Mouse (Mus musculus) liver, embryonic 11.5 days (tissue): Measurements from ENCODE around the gene Pola2. TPM values are rescaled to one million over a fixed set of nuclear protein-coding genes. Genes with fewer than 3 reads are reported as not detected.
A peak's percentile ranks its signal among the peaks of the same experiment; 100 is the strongest.

Experiments used
- ATAC-seq: fragments of 200-750 bp; cut with Nextera tagmentation; replicated peaks from 2 replicates; pipeline ENCODE4 v1.8.0; 2017; ENCODE audit warnings: moderate number of reproducible peaks, mild to moderate bottlenecking, moderate TSS enrichment, moderate library complexity; ENCODE audit not compliant: low FRiP score
- DNase-seq: peaks from one replicate; pipeline ENCODE4 v3.0.0-alpha.2; 2017; ENCODE audit warnings: low spot score
- H3K27ac ChIP-seq: fragments of 300-500 bp; sonication (generic); 2 replicates; pipeline ENCODE4 v1.5.1; 2014; ENCODE audit warnings: mild to moderate bottlenecking, low read depth, low read length, control low read depth
- H3K27me3 ChIP-seq: fragments of 300-500 bp; sonication (generic); replicated peaks from 2 replicates; pipeline ENCODE4 v1.6.1; 2014; ENCODE audit warnings: low read length, mixed read lengths; ENCODE audit not compliant: control insufficient read depth, insufficient read depth
- H3K36me3 ChIP-seq: fragments of 300-500 bp; sonication (generic); 2 replicates; pipeline ENCODE4 v1.6.1; 2014; ENCODE audit warnings: mild to moderate bottlenecking, low read length, moderate library complexity, mixed read lengths; ENCODE audit not compliant: control insufficient read depth, insufficient read depth
- H3K4me1 ChIP-seq: fragments of 300-500 bp; sonication (generic); replicated peaks from 2 replicates; pipeline ENCODE4 v1.6.1; 2014; ENCODE audit warnings: low read length, mixed read lengths; ENCODE audit not compliant: control insufficient read depth, insufficient read depth
- H3K4me2 ChIP-seq: fragments of 300-500 bp; sonication (generic); 2 replicates; pipeline ENCODE4 v1.6.1; 2014; ENCODE audit warnings: mild to moderate bottlenecking, control low read depth, moderate library complexity
- H3K4me3 ChIP-seq: fragments of 300-500 bp; sonication (generic); 2 replicates; pipeline ENCODE4 v1.5.1; 2014; ENCODE audit warnings: low read depth, low read length, control low read depth
- H3K9ac ChIP-seq: fragments of 300-500 bp; sonication (generic); 2 replicates; pipeline ENCODE4 v1.6.1; 2014; ENCODE audit warnings: low read depth, low read length, control low read depth
- H3K9me3 ChIP-seq: fragments of 300-500 bp; sonication (generic); 2 replicates; pipeline ENCODE4 v1.6.1; 2016; ENCODE audit warnings: low read length, inconsistent platforms, mixed read lengths; ENCODE audit not compliant: control insufficient read depth
- WGBS: fragments of 180-500 bp; shearing (Covaris S2); extraction: QIAGEN DNeasy Blood & Tissue Kit; methylation state at CpG from one replicate; pipeline ENCODE4 v1.1.7; 2014; 5-methylcytosine and 5-hydroxymethylcytosine counted together
- polyA plus RNA-seq: library from polyadenylated mRNA; unstranded; fragments of >200 nt; fragmentation: Nextera tagmentation; extraction: Ambion mirVana; gene quantifications from 2 replicates; pipeline ENCODE4 v1.2.1, GENCODE M21; 2014

The Pola2 gene
- polyA plus RNA-seq, 1 experiment from 2014 or later, result 131 TPM

- ATAC-seq (no peak), DNase-seq (no peak)
- H3K9ac ChIP-seq, result no peak overlapping the region
- 65% methylated on average over 8 of the region's 8 CpGs for WGBS
- no peaks in the 10 kb centered on the region for H3K9me3 ChIP-seq
- no peak overlapping the region for H3K27ac ChIP-seq
- H3K4me2 ChIP-seq, result no peak overlapping the region
- no peak overlapping the region for H3K4me3 ChIP-seq
- peaks cover 20% of the 10 kb centered on the region for H3K4me1 ChIP-seq
- H3K27me3 ChIP-seq, result no peaks in the 10 kb centered on the region; the same call in 1 of the 2 replicates
- H3K36me3 ChIP-seq, result no peaks in the 10 kb centered on the region
These were observed 36.5 kb downstream of the Pola2 start for GRCm38 (mm10) chr19:5927532-5927931.

- Histone ChIP-seq H3K4me2 (no peak overlapping the region), H3K9me3 (no peaks in the 10 kb centered on the region), H3K9ac (no peak overlapping the region), H3K27ac (no peak overlapping the region), H3K36me3 (no peaks in the 10 kb centered on the region), H3K27me3 (no peaks in the 10 kb centered on the region; the same call in 1 of the 2 replicates), H3K4me3 (no peak overlapping the region), H3K4me1 (peaks cover 25% of the 10 kb centered on the region)
- 75% methylated on average over 11 of the region's 11 CpGs for WGBS
- DNase-seq (no peak), ATAC-seq (no peak)
These were observed 37.0 kb downstream of the Pola2 start for GRCm38 (mm10) chr19:5927026-5927425.

DNA sequence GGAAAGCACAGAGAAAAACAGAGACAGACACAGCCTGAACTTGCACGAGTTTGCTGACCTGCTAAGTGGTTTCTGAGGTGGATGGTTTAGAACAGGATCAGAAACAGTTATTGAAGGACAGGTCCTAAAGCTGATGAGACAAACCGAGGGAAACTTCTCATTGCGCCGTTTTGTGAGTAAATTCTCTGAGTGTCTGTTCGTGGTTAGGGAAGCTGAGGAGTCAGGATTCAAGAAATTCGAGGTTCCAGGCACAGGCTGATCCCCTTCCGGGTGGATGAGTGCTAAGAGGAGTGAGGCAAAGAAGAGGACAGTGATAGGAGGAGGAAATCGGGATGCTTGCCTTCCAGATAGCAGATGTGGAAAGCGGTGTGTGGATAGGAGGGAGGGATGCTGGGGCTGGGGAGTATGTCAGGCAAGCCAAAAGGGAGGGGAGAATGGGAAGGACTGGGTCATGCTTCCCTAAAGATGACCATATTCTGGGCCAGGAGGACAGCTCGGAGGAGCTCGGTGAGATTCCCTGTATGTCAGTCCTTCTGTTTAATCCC lies 38.6 kb downstream of the Pola2 start:
- Histone ChIP-seq H3K27ac (no peak overlapping the region), H3K4me1 (peaks cover 36% of the 10 kb centered on the region), H3K9ac (0 out of 2 replicates have a peak overlapping the region, but pooled peaks have one; percentile 2), H3K4me3 (peak overlapping the region; percentile 59), H3K36me3 (no peaks in the 10 kb centered on the region), H3K27me3 (no peaks in the 10 kb centered on the region; the same call in 1 of the 2 replicates), H3K4me2 (peak overlapping the region; percentile 96), H3K9me3 (no peaks in the 10 kb centered on the region)
- 34% methylated on average over 11 of the region's 11 CpGs for WGBS
- no peak for ATAC-seq
- no peak for DNase-seq

DNA sequence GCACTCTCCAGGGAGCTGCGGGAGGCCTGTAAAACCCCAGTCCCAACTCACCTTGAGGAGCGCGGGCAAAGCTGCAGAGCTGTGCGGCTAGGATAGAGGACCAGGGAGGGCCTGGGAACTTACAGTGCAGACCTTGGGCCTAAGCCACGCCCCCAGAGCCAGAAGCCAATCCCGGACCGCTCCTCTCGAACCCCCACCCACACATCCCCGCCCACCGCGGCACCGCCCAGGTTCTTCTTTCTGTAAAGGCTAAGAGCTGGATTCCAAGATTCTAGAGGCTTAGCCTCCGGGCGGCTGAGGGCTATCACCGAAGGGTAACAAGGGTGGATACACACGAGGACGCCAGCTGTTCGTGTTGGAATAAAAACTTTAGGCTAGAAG lies 39.3 kb downstream of the Pola2 start, which contains the start of gene Cdc42ep2:
Cdc42ep2 (minus strand) TSS at position 104 of the 381 bp plus-strand sequence.
- Histone ChIP-seq H3K36me3 (no peaks in the 10 kb centered on the region), H3K9ac (peak within 1 kb of the TSS; percentile 64), H3K4me1 (peaks cover 36% of the 10 kb centered on the region), H3K4me2 (peak within 1 kb of the TSS; percentile 96), H3K4me3 (peak within 1 kb of the TSS; percentile 59), H3K27me3 (no peaks in the 10 kb centered on the region; the same call in 1 of the 2 replicates), H3K9me3 (no peaks in the 10 kb centered on the region), H3K27ac (peak within 1 kb of the TSS; percentile 54)
- DNase-seq (peak; percentile 94), ATAC-seq (peak; percentile 89)
- WGBS, result 0% methylated on average over 18 of the region's 18 CpGs

- Histone ChIP-seq H3K9me3 (no peaks in the 10 kb centered on the region), H3K4me1 (peaks cover 36% of the 10 kb centered on the region), H3K27ac (peak overlapping the region; percentile 54), H3K4me2 (peak overlapping the region; percentile 96), H3K9ac (peak overlapping the region; percentile 64), H3K27me3 (no peaks in the 10 kb centered on the region; the same call in 1 of the 2 replicates), H3K4me3 (peak overlapping the region; percentile 59), H3K36me3 (no peaks in the 10 kb centered on the region)
- under 1% methylated on average over 38 of the region's 38 CpGs for WGBS
- ATAC-seq (peak; percentile 54), DNase-seq (peak; percentile 95)
These were observed 39.9 kb downstream of the Pola2 start for GRCm38 (mm10) chr19:5923990-5924712.

DNA sequence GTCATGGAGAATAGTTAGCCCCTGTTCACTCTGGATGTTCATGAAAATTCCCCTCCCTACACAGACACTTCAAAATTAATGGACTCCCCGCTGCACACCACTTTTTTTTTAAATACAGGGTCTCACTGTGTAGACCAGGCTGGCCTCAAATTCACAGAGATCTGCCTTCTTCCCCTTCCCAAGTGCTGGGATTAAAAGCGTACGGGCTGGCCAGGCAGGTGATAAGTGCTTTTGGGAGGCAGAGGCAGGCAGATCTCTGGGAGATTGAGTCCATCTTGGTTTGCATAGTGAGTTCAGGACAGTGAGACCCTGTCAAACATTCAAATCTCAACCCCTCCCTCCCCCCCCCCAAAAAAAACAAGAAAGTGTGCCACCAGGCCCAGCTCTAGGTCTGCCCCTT lies 41.0 kb downstream of the Pola2 start:
- Histone ChIP-seq H3K4me1 (peaks cover 32% of the 10 kb centered on the region), H3K4me3 (no peak overlapping the region)
- no peak for ATAC-seq

GRCm38 (mm10) chr19:5922119-5922942 lies 41.7 kb downstream of the Pola2 start:
- Histone ChIP-seq H3K9me3 (no peaks in the 10 kb centered on the region), H3K4me1 (peaks cover 32% of the 10 kb centered on the region), H3K9ac (peak overlapping the region; percentile 47), H3K27ac (peak overlapping the region; percentile 79), H3K27me3 (no peaks in the 10 kb centered on the region; the same call in 1 of the 2 replicates), H3K4me2 (peak overlapping the region; percentile 96), H3K4me3 (peak overlapping the region; percentile 24), H3K36me3 (peaks cover 5% of the 10 kb centered on the region)
- peak; percentile 80 for ATAC-seq
- no peak for DNase-seq
- WGBS, result 47% methylated on average over 15 of the region's 15 CpGs

More for the DNA sequence above, 41.0 kb downstream of the Pola2 start:
- Histone ChIP-seq H3K4me2 (peak overlapping the region; percentile 96), H3K36me3 (peaks cover 3% of the 10 kb centered on the region; the same call in 1 of the 2 replicates), H3K9ac (0 out of 2 replicates have a peak overlapping the region, but pooled peaks have one; percentile 2), H3K27ac (no peak overlapping the region), H3K9me3 (no peaks in the 10 kb centered on the region), H3K27me3 (no peaks in the 10 kb centered on the region; the same call in 1 of the 2 replicates)
- no peak for DNase-seq
- WGBS, result 87% methylated on average over 3 of the region's 3 CpGs

- Histone ChIP-seq H3K27me3 (no peaks in the 10 kb centered on the region; the same call in 1 of the 2 replicates), H3K36me3 (peaks cover 10% of the 10 kb centered on the region), H3K4me3 (peak overlapping the region; percentile 24), H3K9ac (peak overlapping the region; percentile 47), H3K9me3 (no peaks in the 10 kb centered on the region), H3K27ac (peak overlapping the region; percentile 79), H3K4me2 (peak overlapping the region; percentile 96), H3K4me1 (peaks cover 32% of the 10 kb centered on the region)
- 21% methylated on average over 9 of the region's 9 CpGs for WGBS
- DNase-seq, result no peak
- 0 out of 2 replicates have a peak, but pooled peaks have one; percentile 15 for ATAC-seq
These were observed 42.3 kb downstream of the Pola2 start for GRCm38 (mm10) chr19:5921715-5922114.
